Mouse (Mus musculus): ENCODE results near the gene Rora.

- TF ChIP-seq CTCF (IDR thresholded peaks at IDR 0.05; ENCODE audit: control insufficient read depth, insufficient read depth, insufficient replicate concordance, low read depth, low read length) (no peak), POLR2A (IDR thresholded peaks at IDR 0.05; ENCODE audit: control insufficient read depth, low read depth, low read length) (no peak)
Observed at GRCm38 (mm10) chr9:68825107-68825506, 171.5 kb downstream of the Rora start.
